ENCODE assay signal across 8 mouse cellular contexts in genomic region chr5:143625497-143625896, GRCm38 (mm10). TPM values are rescaled to one million over a fixed set of nuclear protein-coding genes. Genes with fewer than 3 reads are reported as not detected.
A peak's percentile ranks its signal among the peaks of the same experiment; 100 is the strongest.
DNase-seq lines count a peak whose midpoint lies in the region; ATAC-seq and TF ChIP-seq lines count a peak whose summit lies in the region.

No protein-coding gene starts in this region.

- peak overlapping the region; percentile 38; the same call in 1 of the 2 replicates for H3K9ac ChIP-seq in intestine, embryonic 16.5 days (ENCODE audit: low read depth, low read length)
- H3K9ac ChIP-seq in lung, postnatal 0 days (replicated peaks; ENCODE audit: low read depth), result no peak overlapping the region
- no peak overlapping the region for H3K9ac ChIP-seq in neural tube, embryonic 15.5 days (replicated peaks)

- peak overlapping the region; percentile 26; the same call in 1 of the 2 replicates for H3K4me2 ChIP-seq in intestine, embryonic 16.5 days (ENCODE audit: low read depth, low read length)
- peak overlapping the region; percentile 46 for H3K4me2 ChIP-seq in lung, postnatal 0 days (replicated peaks; ENCODE audit: low read depth, low read length)
- no peak overlapping the region for H3K4me2 ChIP-seq in neural tube, embryonic 15.5 days

- peak; percentile 97 for TF ChIP-seq EP300 in lung, postnatal 0 days (IDR thresholded peaks at IDR 0.05)

- H3K4me1 ChIP-seq in intestine, embryonic 16.5 days (ENCODE audit: control insufficient read depth, insufficient read depth, low read length), result peaks cover 21% of the 10 kb centered on the region
- peaks cover 8% of the 10 kb centered on the region; the same call in 1 of the 2 replicates for H3K4me1 ChIP-seq in lung, postnatal 0 days (ENCODE audit: insufficient read depth, low read depth, low read length)
- H3K4me1 ChIP-seq in neural tube, embryonic 15.5 days, result peaks cover 38% of the 10 kb centered on the region

- H3K27me3 ChIP-seq in intestine, embryonic 16.5 days (replicated peaks; ENCODE audit: control insufficient read depth, insufficient read depth, low read length), result no peaks in the 10 kb centered on the region
- no peaks in the 10 kb centered on the region for H3K27me3 ChIP-seq in lung, postnatal 0 days (replicated peaks; ENCODE audit: insufficient read depth, low read length)
- H3K27me3 ChIP-seq in neural tube, embryonic 15.5 days (replicated peaks), result no peaks in the 10 kb centered on the region

- H3K27ac ChIP-seq in intestine, embryonic 16.5 days (ENCODE audit: low read length), result peak overlapping the region; percentile 52
- H3K27ac ChIP-seq in lung, postnatal 0 days (ENCODE audit: low read length), result peak overlapping the region; percentile 88
- H3K27ac ChIP-seq in neural tube, embryonic 15.5 days (replicated peaks), result no peak overlapping the region

- DNase-seq in adrenal gland, adult (ENCODE audit: inconsistent age in 2 of 2, low spot score in 1 of 2), result peak; percentile 88 to 91
- DNase-seq in adrenal gland, adult 18-20 months (ENCODE audit: low spot score in 2 of 2), result no peak
- peak; percentile 93 for DNase-seq in lung, postnatal 0 days (ENCODE audit: low spot score)
- no peak for DNase-seq in cerebellum, postnatal 36 days
- no peak for DNase-seq in cerebellum, postnatal 10 days

- ATAC-seq in common myeloid progenitor, adult 5-6 weeks (replicated peaks; ENCODE audit: low read depth, poor library complexity, severe bottlenecking), result peak; percentile 20; the same call in 1 of the 2 replicates
- no peak for ATAC-seq in intestine, embryonic 16.5 days
- ATAC-seq in lung, postnatal 0 days, result peak; percentile 77
- no peak for ATAC-seq in neural tube, embryonic 15.5 days (ENCODE audit: low FRiP score)

- H3K4me3 ChIP-seq in intestine, embryonic 16.5 days (ENCODE audit: low read length), result peak overlapping the region; percentile 15
- peak overlapping the region; percentile 20; the same call in 1 of the 2 replicates for H3K4me3 ChIP-seq in lung, postnatal 0 days (ENCODE audit: low read depth, low read length)
- no peak overlapping the region for H3K4me3 ChIP-seq in neural tube, embryonic 15.5 days (replicated peaks)

- H3K9me3 ChIP-seq in intestine, embryonic 16.5 days (ENCODE audit: control insufficient read depth, low read length), result no peaks in the 10 kb centered on the region
- no peaks in the 10 kb centered on the region for H3K9me3 ChIP-seq in lung, postnatal 0 days (ENCODE audit: low read length)
- H3K9me3 ChIP-seq in neural tube, embryonic 15.5 days (replicated peaks), result no peaks in the 10 kb centered on the region

- TF ChIP-seq CTCF in lung, postnatal 0 days (IDR thresholded peaks at IDR 0.05), result 0 out of 2 replicates have a peak, but pooled peaks have one; percentile 3

- H3K36me3 ChIP-seq in intestine, embryonic 16.5 days (ENCODE audit: control insufficient read depth, insufficient read depth, low read length), result no peaks in the 10 kb centered on the region
- no peaks in the 10 kb centered on the region for H3K36me3 ChIP-seq in lung, postnatal 0 days (ENCODE audit: insufficient read depth, low read length)
- no peaks in the 10 kb centered on the region for H3K36me3 ChIP-seq in neural tube, embryonic 15.5 days

- 77% methylated on average over 12 of the region's 12 CpGs for WGBS in intestine, embryonic 16.5 days
- 34% methylated on average over 12 of the region's 12 CpGs for WGBS in lung, postnatal 0 days
- WGBS in neural tube, embryonic 15.5 days, result 89% methylated on average over 12 of the region's 12 CpGs

RNA-seq across cellular contexts. Expression of gene Cyth3, which starts 3.2 kb away (rescaled TPM):
- total RNA-seq in adrenal gland, adult 18-20 months (2021), result 100 to 1,000 TPM in 1 of 2 experiments, 10 to 100 TPM in 1; 81.9 to 153 TPM
- 33.3 and 36.0 TPM in 2 replicates for total RNA-seq in common myeloid progenitor, adult 5-6 weeks (2017)
- 42.5 and 43.3 TPM in 2 replicates for polyA plus RNA-seq in intestine, embryonic 16.5 days (2015; fragmentation: Nextera tagmentation; extraction: Ambion mirVana)
- 87.3 and 96.6 TPM in 2 replicates for polyA plus RNA-seq in lung, postnatal 0 days (2015; fragmentation: Nextera tagmentation; extraction: Ambion mirVana)
- polyA plus RNA-seq in neural tube, embryonic 15.5 days (2015; fragmentation: Nextera tagmentation; extraction: Ambion mirVana), result 42.2 and 43.2 TPM in 2 replicates

Comparison
In these comparisons a context has a peak if more than half of its experiments do, and no peak if none do; other contexts are left out.
1. DNase-seq: peak in adrenal gland, adult (2 of 2) and lung, postnatal 0 days (single experiment); none in adrenal gland, adult 18-20 months (0 of 2), cerebellum, postnatal 36 days (0 of 2) and cerebellum, postnatal 10 days (0 of 2).
2. ATAC-seq: peak in common myeloid progenitor, adult 5-6 weeks (single experiment) and lung, postnatal 0 days (single experiment); none in intestine, embryonic 16.5 days (single experiment) and neural tube, embryonic 15.5 days (single experiment).